Mouse (Mus musculus): ENCODE data around the gene Adam33.

Gene Adam33

GRCm38 (mm10) chr2:131025230-131025629 is 38.4 kb downstream of the Adam33 start:
- DNase-seq = no peak

DNA sequence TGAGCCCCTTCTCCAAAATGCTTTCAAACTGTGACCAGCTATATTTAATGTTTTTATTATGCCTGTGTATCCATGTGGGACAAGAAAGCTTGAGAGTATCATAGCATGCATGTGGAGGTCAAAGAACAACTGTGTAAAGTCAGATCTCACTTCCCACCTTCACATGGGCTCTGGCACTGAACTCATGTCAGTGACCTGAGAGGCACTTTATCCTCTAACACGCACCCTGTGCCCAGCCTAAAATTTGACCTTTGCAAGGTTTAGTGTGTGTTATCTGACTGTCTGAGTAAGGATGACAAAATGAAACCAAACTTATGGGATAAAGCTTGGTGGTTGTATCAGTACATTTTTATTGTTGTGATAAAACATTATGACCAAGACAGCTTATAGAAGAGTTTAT is 53.0 kb downstream of the Adam33 start:
- no peak for DNase-seq

GRCm38 (mm10) chr2:131009123-131009522 is 54.5 kb downstream of the Adam33 start:
- DNase-seq = no peak

All from thymus, postnatal 14 days (tissue).